Mouse (Mus musculus): ENCODE data around the gene Yif1b. TPM values are rescaled to one million over a fixed set of nuclear protein-coding genes. Genes with fewer than 3 reads are reported as not detected.

Yif1b gene
- total and polyA plus RNA-seq, 2 experiments from 2014 or later = 84.1 to 97.7 TPM

GRCm38 (mm10) chr7:29270445-29270844 is 32.3 kb downstream of the Yif1b start:
- WGBS = 91% methylated on average over 4 of the region's 4 CpGs
- H3K4me2 ChIP-seq (ENCODE audit: low read depth) = no peak overlapping the region
- H3K36me3 ChIP-seq (ENCODE audit: insufficient read depth) = no peaks in the 10 kb centered on the region
- no peak overlapping the region for H3K4me3 ChIP-seq (ENCODE audit: low read depth, low read length)
- TF ChIP-seq CTCF (IDR thresholded peaks at IDR 0.05; ENCODE audit: low read depth) = no peak
- H3K27me3 ChIP-seq (ENCODE audit: insufficient read depth, low read length) = no peaks in the 10 kb centered on the region
- no peaks in the 10 kb centered on the region for H3K4me1 ChIP-seq (ENCODE audit: insufficient read depth)
- no peak overlapping the region for H3K9ac ChIP-seq
- H3K9me3 ChIP-seq (ENCODE audit: low read length) = no peaks in the 10 kb centered on the region
- DNase-seq (no peak), ATAC-seq (no peak)
- no peak overlapping the region for H3K27ac ChIP-seq (ENCODE audit: low read depth, low read length)

DNA sequence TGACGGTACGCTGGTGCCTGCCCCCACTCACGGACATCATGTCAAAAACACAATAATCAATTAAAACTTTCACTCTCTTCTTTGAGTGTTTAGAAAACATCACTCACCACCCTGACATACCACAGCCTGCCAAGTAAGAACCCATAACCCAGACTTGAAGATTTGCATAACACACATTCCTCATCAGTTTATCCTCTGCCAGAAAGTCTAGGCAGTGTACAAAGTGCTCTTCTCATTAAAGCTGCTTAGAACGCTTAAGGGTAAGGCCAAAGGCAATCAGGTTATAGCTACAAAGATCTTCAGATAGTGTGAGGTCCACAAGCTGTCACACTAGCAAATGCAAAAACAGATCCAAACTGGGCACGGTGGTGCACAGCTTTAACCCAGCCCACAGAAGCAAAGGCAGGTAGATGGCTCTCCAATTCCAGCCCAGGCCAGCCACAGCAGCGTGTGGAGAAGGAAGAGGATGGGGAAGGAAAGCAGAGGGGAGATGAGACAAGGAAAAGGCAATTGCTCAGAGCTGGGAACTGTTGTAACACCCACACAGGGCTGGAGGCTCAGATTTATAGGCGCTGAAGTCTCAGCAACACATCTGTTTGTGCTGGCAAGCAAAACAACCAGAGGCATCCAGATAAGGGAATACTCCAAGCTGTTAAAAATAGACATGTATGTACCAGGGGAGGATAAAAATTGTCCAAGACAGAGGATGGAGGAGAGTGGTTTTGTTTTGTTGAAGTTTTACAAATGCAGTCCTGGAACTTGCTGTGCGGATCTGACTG is 33.7 kb downstream of the Yif1b start:
- Histone ChIP-seq H3K27ac (ENCODE audit: low read depth, low read length) (0 out of 2 replicates have a peak overlapping the region, but pooled peaks have one; percentile 10), H3K9me3 (ENCODE audit: low read length) (no peaks in the 10 kb centered on the region), H3K4me1 (ENCODE audit: insufficient read depth) (no peaks in the 10 kb centered on the region), H3K27me3 (ENCODE audit: insufficient read depth, low read length) (no peaks in the 10 kb centered on the region), H3K36me3 (ENCODE audit: insufficient read depth) (no peaks in the 10 kb centered on the region), H3K4me3 (ENCODE audit: low read depth, low read length) (no peak overlapping the region), H3K4me2 (ENCODE audit: low read depth) (no peak overlapping the region), H3K9ac (no peak overlapping the region)
- DNase-seq = no peak
- no peak for TF ChIP-seq CTCF (IDR thresholded peaks at IDR 0.05; ENCODE audit: low read depth)
- WGBS = 62% methylated on average over 8 of the region's 8 CpGs
- peak; percentile 53 for ATAC-seq

DNA sequence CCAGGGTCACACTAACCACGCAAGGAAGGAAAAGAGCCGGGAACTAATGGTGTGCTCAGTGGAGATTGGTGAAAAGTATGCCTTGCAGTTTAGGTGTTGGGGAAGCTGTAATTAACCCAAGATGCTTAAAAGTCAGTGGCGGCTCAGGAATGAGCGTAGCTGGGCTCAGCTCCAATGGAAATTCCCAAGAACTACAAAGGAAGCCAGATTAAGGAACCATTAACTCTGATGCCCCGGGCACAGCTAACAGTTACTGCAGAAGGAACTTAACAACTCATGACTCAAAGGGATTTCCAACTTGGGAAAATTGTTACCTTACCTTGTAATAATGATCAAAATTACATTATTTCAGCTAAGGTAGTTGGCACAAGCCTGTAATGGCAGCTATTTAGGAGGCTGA is 38.6 kb downstream of the Yif1b start:
- ATAC-seq (no peak), DNase-seq (no peak)
- Histone ChIP-seq H3K27me3 (ENCODE audit: insufficient read depth, low read length) (no peaks in the 10 kb centered on the region; the same call in 1 of the 2 replicates), H3K9ac (no peak overlapping the region), H3K4me1 (ENCODE audit: insufficient read depth) (no peaks in the 10 kb centered on the region), H3K4me2 (ENCODE audit: low read depth) (no peak overlapping the region), H3K27ac (ENCODE audit: low read depth, low read length) (no peak overlapping the region), H3K9me3 (ENCODE audit: low read length) (no peaks in the 10 kb centered on the region), H3K36me3 (ENCODE audit: insufficient read depth) (no peaks in the 10 kb centered on the region), H3K4me3 (ENCODE audit: low read depth, low read length) (no peak overlapping the region)
- 72% methylated on average over 5 of the region's 5 CpGs for WGBS
- no peak for TF ChIP-seq CTCF (IDR thresholded peaks at IDR 0.05; ENCODE audit: low read depth)

GRCm38 (mm10) chr7:29277510-29277909 is 39.4 kb downstream of the Yif1b start:
- Histone ChIP-seq H3K9ac (no peak overlapping the region), H3K4me1 (ENCODE audit: insufficient read depth) (no peaks in the 10 kb centered on the region), H3K27me3 (ENCODE audit: insufficient read depth, low read length) (no peaks in the 10 kb centered on the region; the same call in 1 of the 2 replicates), H3K4me2 (ENCODE audit: low read depth) (no peak overlapping the region), H3K36me3 (ENCODE audit: insufficient read depth) (no peaks in the 10 kb centered on the region), H3K9me3 (ENCODE audit: low read length) (no peaks in the 10 kb centered on the region), H3K4me3 (ENCODE audit: low read depth, low read length) (no peak overlapping the region), H3K27ac (ENCODE audit: low read depth, low read length) (no peak overlapping the region)
- DNase-seq = no peak
- 95% methylated on average over 4 of the region's 4 CpGs for WGBS
- ATAC-seq = no peak
- no peak for TF ChIP-seq CTCF (IDR thresholded peaks at IDR 0.05; ENCODE audit: low read depth)

DNA sequence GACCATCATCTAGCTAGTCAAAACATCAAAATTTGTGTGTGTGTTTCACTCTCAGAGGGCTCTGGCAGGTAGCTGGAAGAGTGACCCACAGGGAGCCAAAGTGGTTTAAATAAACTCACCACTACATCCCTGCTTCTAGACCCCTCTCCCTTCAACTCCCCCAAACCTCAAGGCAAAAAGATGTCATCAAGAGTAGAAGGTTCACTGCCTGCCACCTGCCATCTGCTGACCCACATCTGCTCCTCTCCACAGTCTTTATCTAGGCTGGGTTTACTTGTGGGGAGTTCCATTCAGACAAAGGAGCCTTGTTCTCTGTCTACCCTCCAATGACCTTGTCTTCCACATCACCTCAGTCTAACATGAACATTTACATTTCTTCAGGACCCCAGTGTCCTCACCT is 41.1 kb downstream of the Yif1b start:
- no peak for DNase-seq
- Histone ChIP-seq H3K9me3 (ENCODE audit: low read length) (no peaks in the 10 kb centered on the region), H3K9ac (no peak overlapping the region), H3K27me3 (ENCODE audit: insufficient read depth, low read length) (no peaks in the 10 kb centered on the region; the same call in 1 of the 2 replicates), H3K4me3 (ENCODE audit: low read depth, low read length) (no peak overlapping the region), H3K36me3 (ENCODE audit: insufficient read depth) (no peaks in the 10 kb centered on the region), H3K27ac (ENCODE audit: low read depth, low read length) (no peak overlapping the region), H3K4me2 (ENCODE audit: low read depth) (no peak overlapping the region), H3K4me1 (ENCODE audit: insufficient read depth) (no peaks in the 10 kb centered on the region)
- ATAC-seq = no peak
- no peak for TF ChIP-seq CTCF (IDR thresholded peaks at IDR 0.05; ENCODE audit: low read depth)

- Histone ChIP-seq H3K27me3 (ENCODE audit: insufficient read depth, low read length) (no peaks in the 10 kb centered on the region; the same call in 1 of the 2 replicates), H3K9me3 (ENCODE audit: low read length) (no peaks in the 10 kb centered on the region), H3K4me1 (ENCODE audit: insufficient read depth) (no peaks in the 10 kb centered on the region), H3K9ac (no peak overlapping the region), H3K36me3 (ENCODE audit: insufficient read depth) (no peaks in the 10 kb centered on the region), H3K4me3 (ENCODE audit: low read depth, low read length) (no peak overlapping the region), H3K4me2 (ENCODE audit: low read depth) (no peak overlapping the region), H3K27ac (ENCODE audit: low read depth, low read length) (no peak overlapping the region)
- TF ChIP-seq CTCF (IDR thresholded peaks at IDR 0.05; ENCODE audit: low read depth) = no peak
- DNase-seq = no peak
- ATAC-seq = no peak
- WGBS = 91% methylated on average over 8 of the region's 8 CpGs
These were observed 41.8 kb downstream of the Yif1b start for GRCm38 (mm10) chr7:29279924-29280323.

- Histone ChIP-seq H3K4me3 (ENCODE audit: low read depth, low read length) (peak overlapping the region; percentile 50), H3K27ac (ENCODE audit: low read depth, low read length) (no peak overlapping the region), H3K27me3 (ENCODE audit: insufficient read depth, low read length) (no peaks in the 10 kb centered on the region; the same call in 1 of the 2 replicates), H3K36me3 (ENCODE audit: insufficient read depth) (no peaks in the 10 kb centered on the region), H3K4me2 (ENCODE audit: low read depth) (peak overlapping the region; percentile 95), H3K9ac (0 out of 2 replicates have a peak overlapping the region, but pooled peaks have one; percentile 62), H3K4me1 (ENCODE audit: insufficient read depth) (no peaks in the 10 kb centered on the region), H3K9me3 (ENCODE audit: low read length) (no peaks in the 10 kb centered on the region)
- no peak for TF ChIP-seq CTCF (IDR thresholded peaks at IDR 0.05; ENCODE audit: low read depth)
- 7% methylated on average over 13 of the region's 13 CpGs for WGBS
- DNase-seq (no peak), ATAC-seq (no peak; the same call in 1 of the 2 replicates)
These were observed 42.7 kb downstream of the Yif1b start for GRCm38 (mm10) chr7:29280801-29281200.
